Mouse (Mus musculus) embryo, embryonic 11 days (tissue): ENCODE data around the gene Samd14.

ENCODE experiments used
- DNase-seq: peaks from one replicate; pipeline ENCODE4 v3.0.0-alpha.2; 2015

Samd14 gene

GRCm38 (mm10) chr11:94990102-94990748 lies 19.5 kb upstream of the Samd14 start:
- DNase-seq, result no peak

- DNase-seq, result peak; percentile 94
Observed at GRCm38 (mm10) chr11:94990749-94991577, 18.7 kb upstream of the Samd14 start, which contains the start of gene Ppp1r9b. Gene Ppp1r9b (plus strand): TSS chr11:94991035.

- peak; percentile 74 for DNase-seq
Observed at GRCm38 (mm10) chr11:94991641-94992479, 17.8 kb upstream of the Samd14 start.

- DNase-seq, result no peak
Observed at GRCm38 (mm10) chr11:94992480-94992753, 17.3 kb upstream of the Samd14 start.

- peak; percentile 56 for DNase-seq
Observed at GRCm38 (mm10) chr11:94992754-94993606, 16.7 kb upstream of the Samd14 start.

GRCm38 (mm10) chr11:94994208-94994814 lies 15.4 kb upstream of the Samd14 start:
- DNase-seq, result no peak

GRCm38 (mm10) chr11:94994947-94995772 lies 14.5 kb upstream of the Samd14 start:
- DNase-seq, result no peak

- DNase-seq, result no peak
Observed at GRCm38 (mm10) chr11:94996101-94996500, 13.6 kb upstream of the Samd14 start.

- no peak for DNase-seq
Observed at GRCm38 (mm10) chr11:94996984-94997383, 12.7 kb upstream of the Samd14 start.

- DNase-seq, result no peak
Observed at GRCm38 (mm10) chr11:94997596-94997995, 12.1 kb upstream of the Samd14 start.

- no peak for DNase-seq
Observed at GRCm38 (mm10) chr11:94998041-94998531, 11.6 kb upstream of the Samd14 start.

- no peak for DNase-seq
Observed at GRCm38 (mm10) chr11:95000128-95000527, 9.6 kb upstream of the Samd14 start.

GRCm38 (mm10) chr11:95000548-95000947 lies 9.1 kb upstream of the Samd14 start:
- no peak for DNase-seq

- DNase-seq, result peak; percentile 86
Observed at GRCm38 (mm10) chr11:95001058-95001457, 8.6 kb upstream of the Samd14 start.

- DNase-seq, result no peak
Observed at GRCm38 (mm10) chr11:95001584-95002347, 7.9 kb upstream of the Samd14 start.

GRCm38 (mm10) chr11:95002705-95003104 lies 7.0 kb upstream of the Samd14 start:
- DNase-seq, result no peak

- DNase-seq, result no peak
Observed at GRCm38 (mm10) chr11:95004136-95004936, 5.3 kb upstream of the Samd14 start.

GRCm38 (mm10) chr11:95004937-95005198 lies 4.8 kb upstream of the Samd14 start:
- DNase-seq, result no peak

- DNase-seq, result no peak
Observed at GRCm38 (mm10) chr11:95006038-95006437, 3.6 kb upstream of the Samd14 start.
